Mouse (Mus musculus) intestine, embryonic 16.5 days (tissue): ENCODE results near the gene 2810021J22Rik. TPM values are rescaled to one million over a fixed set of nuclear protein-coding genes. Genes with fewer than 3 reads are reported as not detected.

Experiments
- ATAC-seq: fragments of 200-750 bp; cut with Nextera tagmentation; 2 replicates; pipeline ENCODE4 v1.8.0; 2017; ENCODE audit warnings: moderate TSS enrichment, moderate library complexity
- H3K27ac ChIP-seq: fragments of 300-500 bp; sonication (generic); 2 replicates; pipeline ENCODE4 v1.5.1; 2014; ENCODE audit warnings: mild to moderate bottlenecking, low read length
- H3K27me3 ChIP-seq: fragments of 300-500 bp; sonication (generic); replicated peaks from 2 replicates; pipeline ENCODE4 v1.6.1; 2014; ENCODE audit warnings: low read length, control low read depth, mixed read lengths; ENCODE audit not compliant: control insufficient read depth, insufficient read depth
- H3K36me3 ChIP-seq: fragments of 300-500 bp; sonication (generic); 2 replicates; pipeline ENCODE4 v1.6.1; 2014; ENCODE audit warnings: low read length, control low read depth; ENCODE audit not compliant: control insufficient read depth, insufficient read depth
- H3K4me1 ChIP-seq: fragments of 300-500 bp; sonication (generic); 2 replicates; pipeline ENCODE4 v1.6.1; 2014; ENCODE audit warnings: low read length, control low read depth, mixed read lengths; ENCODE audit not compliant: control insufficient read depth, insufficient read depth
- H3K4me2 ChIP-seq: fragments of 300-500 bp; sonication (generic); 2 replicates; pipeline ENCODE4 v1.6.1; 2014; ENCODE audit warnings: low read depth, low read length, control low read depth
- H3K4me3 ChIP-seq: fragments of 300-500 bp; sonication (generic); 2 replicates; pipeline ENCODE4 v1.5.1; 2014; ENCODE audit warnings: mild to moderate bottlenecking, low read length
- H3K9ac ChIP-seq: fragments of 300-500 bp; sonication (generic); 2 replicates; pipeline ENCODE4 v1.6.1; 2014; ENCODE audit warnings: low read depth, low read length
- H3K9me3 ChIP-seq: fragments of 300-500 bp; sonication (generic); 2 replicates; pipeline ENCODE4 v1.6.1; 2016; ENCODE audit warnings: low read length, control low read depth; ENCODE audit not compliant: control insufficient read depth
- WGBS: fragments of 180-500 bp; shearing (Covaris S2); extraction: QIAGEN DNeasy Blood & Tissue Kit; methylation state at CpG from one replicate; pipeline ENCODE4 v1.1.7; 2014; 5-methylcytosine and 5-hydroxymethylcytosine counted together
- polyA plus RNA-seq: library from polyadenylated mRNA; unstranded; fragments of >200 nt; fragmentation: Nextera tagmentation; extraction: Ambion mirVana; gene quantifications from 2 replicates; pipeline ENCODE4 v1.2.1, GENCODE M21; 2015

Gene 2810021J22Rik
- polyA plus RNA-seq, 1 experiment from 2014 or later, result 5.3 TPM

DNA sequence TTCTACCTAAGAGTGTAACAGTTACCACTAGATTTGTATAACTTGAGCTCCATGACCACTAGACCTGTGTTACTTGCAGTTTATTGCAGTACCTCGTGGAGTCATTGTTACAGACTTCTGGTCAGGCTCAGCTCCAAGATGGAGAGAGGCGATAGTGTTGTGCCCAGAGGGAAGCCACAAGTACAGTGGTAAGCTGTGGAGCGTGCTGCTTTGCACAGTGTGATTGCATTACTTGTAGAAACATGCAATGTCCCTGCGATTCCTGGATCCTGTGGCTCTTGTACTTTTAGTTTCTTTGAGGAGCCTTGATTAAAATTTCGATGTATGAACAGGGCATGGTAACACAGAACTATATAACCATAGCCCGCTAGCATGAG lies 926 bp downstream of the 2810021J22Rik start:
- 0 out of 2 replicates have a peak, but pooled peaks cover 8% of the 10 kb centered on the region for H3K4me1 ChIP-seq
- H3K36me3 ChIP-seq, result no peaks in the 10 kb centered on the region
- H3K27me3 ChIP-seq, result no peaks in the 10 kb centered on the region
- 0 out of 2 replicates have a peak, but pooled peaks have one; percentile 12 for ATAC-seq
- 73% methylated on average over 6 of the region's 6 CpGs for WGBS
- peak overlapping the region; percentile 69 for H3K4me3 ChIP-seq
- H3K9ac ChIP-seq, result peak overlapping the region; percentile 83
- H3K27ac ChIP-seq, result 0 out of 2 replicates have a peak overlapping the region, but pooled peaks have one; percentile 21
- peak overlapping the region; percentile 53 for H3K4me2 ChIP-seq
- no peaks in the 10 kb centered on the region for H3K9me3 ChIP-seq

DNA sequence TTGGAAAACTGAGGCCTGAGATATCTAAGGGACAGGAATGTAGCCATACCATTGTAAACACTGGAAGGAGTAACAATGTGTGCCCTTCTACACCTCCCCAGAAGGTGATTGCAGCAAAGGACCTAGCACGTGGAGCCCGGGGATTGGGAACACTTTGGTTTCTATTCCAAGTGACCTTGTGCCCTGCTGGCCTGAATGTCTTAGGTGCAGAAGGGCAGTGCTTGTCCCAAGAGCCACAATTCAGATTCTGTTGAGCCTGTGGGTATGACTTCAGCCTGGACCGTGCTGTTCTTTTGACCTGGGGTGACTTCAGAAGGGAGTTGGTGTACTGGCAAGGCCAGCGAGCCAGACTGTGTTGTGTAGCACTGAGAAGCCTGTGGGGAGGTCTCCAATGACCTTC lies 3.9 kb downstream of the 2810021J22Rik start:
- H3K27ac ChIP-seq, result no peak overlapping the region
- no peaks in the 10 kb centered on the region for H3K27me3 ChIP-seq
- 0 out of 2 replicates have a peak, but pooled peaks cover 8% of the 10 kb centered on the region for H3K4me1 ChIP-seq
- H3K4me2 ChIP-seq, result no peak overlapping the region
- no peak overlapping the region for H3K4me3 ChIP-seq
- no peaks in the 10 kb centered on the region for H3K9me3 ChIP-seq
- H3K36me3 ChIP-seq, result 0 out of 2 replicates have a peak, but pooled peaks cover 2% of the 10 kb centered on the region
- H3K9ac ChIP-seq, result no peak overlapping the region
- WGBS, result 81% methylated on average over 4 of the region's 4 CpGs
- ATAC-seq, result no peak

DNA sequence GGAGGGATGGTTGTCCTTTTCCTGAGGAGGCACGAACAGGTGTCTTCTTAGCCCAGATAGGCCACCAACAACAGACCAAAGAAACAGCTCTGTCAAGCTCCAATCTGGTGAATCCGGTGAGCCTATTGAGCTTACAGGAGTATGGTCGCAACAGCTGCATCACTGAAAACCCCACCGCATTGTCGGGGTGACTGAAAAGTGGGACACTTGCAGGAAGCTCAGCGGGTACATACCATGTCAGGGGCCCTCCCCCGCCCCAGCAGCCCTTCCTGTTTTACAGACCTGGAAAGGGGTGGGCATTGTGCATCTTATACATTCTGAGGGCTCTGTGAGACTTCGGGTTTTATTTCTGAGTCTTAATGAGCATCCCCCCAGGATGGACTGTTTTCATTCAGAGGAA lies 16.7 kb downstream of the 2810021J22Rik start:
- Histone ChIP-seq H3K4me1 (no peaks in the 10 kb centered on the region), H3K4me3 (no peak overlapping the region), H3K36me3 (peaks cover 11% of the 10 kb centered on the region), H3K27ac (no peak overlapping the region), H3K9me3 (no peaks in the 10 kb centered on the region), H3K27me3 (no peaks in the 10 kb centered on the region), H3K4me2 (no peak overlapping the region), H3K9ac (no peak overlapping the region)
- 84% methylated on average over 8 of the region's 8 CpGs for WGBS
- ATAC-seq, result no peak

DNA sequence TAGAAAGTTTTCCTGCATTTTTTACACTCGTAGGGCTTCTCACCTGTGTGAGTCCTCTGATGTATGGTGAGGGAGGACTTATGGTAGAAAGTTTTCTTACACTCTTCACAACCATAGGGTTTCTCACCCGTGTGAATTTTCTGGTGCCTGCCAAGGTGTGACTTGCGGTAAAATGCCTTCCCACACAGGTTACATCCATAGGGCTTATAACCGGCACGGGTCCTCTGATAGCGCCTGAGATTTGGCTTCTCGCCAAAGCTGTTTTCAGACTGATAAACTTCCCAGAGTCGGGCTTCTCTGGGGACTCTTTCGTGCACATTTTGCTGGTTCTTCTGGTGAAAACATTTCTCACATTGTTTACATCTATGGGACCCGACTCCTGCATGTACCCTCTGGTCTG lies 23.5 kb downstream of the 2810021J22Rik start:
- no peaks in the 10 kb centered on the region for H3K27me3 ChIP-seq
- H3K4me1 ChIP-seq, result no peaks in the 10 kb centered on the region
- H3K9me3 ChIP-seq, result no peaks in the 10 kb centered on the region
- H3K4me3 ChIP-seq, result no peak overlapping the region
- H3K36me3 ChIP-seq, result peaks cover 18% of the 10 kb centered on the region
- H3K4me2 ChIP-seq, result no peak overlapping the region
- WGBS, result 85% methylated on average over 10 of the region's 10 CpGs
- ATAC-seq, result no peak
- no peak overlapping the region for H3K9ac ChIP-seq
- H3K27ac ChIP-seq, result no peak overlapping the region

DNA sequence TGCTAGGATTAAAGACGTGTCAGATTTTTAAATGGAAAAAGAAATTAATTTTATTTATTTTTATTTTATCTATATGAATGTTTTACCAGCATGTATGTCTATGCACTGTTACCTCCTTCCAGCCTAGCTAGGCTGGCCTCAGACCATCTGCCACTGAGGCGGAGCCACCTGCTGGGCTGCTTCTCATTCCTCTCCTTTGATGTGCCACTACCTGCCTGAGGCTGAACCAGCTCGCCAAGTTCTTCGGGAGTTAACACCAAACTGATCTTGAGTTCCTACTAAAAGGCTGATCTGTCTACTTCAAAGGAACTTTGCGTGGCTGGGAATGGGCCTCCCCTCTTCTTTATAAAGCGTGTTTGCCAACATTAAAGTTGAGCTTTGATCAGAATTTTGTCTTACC lies 27.4 kb downstream of the 2810021J22Rik start:
- WGBS, result 73% methylated on average over 6 of the region's 6 CpGs
- no peak for ATAC-seq
- Histone ChIP-seq H3K9ac (no peak overlapping the region), H3K9me3 (no peaks in the 10 kb centered on the region), H3K36me3 (peaks cover 19% of the 10 kb centered on the region), H3K4me1 (no peaks in the 10 kb centered on the region), H3K4me2 (no peak overlapping the region), H3K27me3 (no peaks in the 10 kb centered on the region), H3K4me3 (no peak overlapping the region), H3K27ac (no peak overlapping the region)

DNA sequence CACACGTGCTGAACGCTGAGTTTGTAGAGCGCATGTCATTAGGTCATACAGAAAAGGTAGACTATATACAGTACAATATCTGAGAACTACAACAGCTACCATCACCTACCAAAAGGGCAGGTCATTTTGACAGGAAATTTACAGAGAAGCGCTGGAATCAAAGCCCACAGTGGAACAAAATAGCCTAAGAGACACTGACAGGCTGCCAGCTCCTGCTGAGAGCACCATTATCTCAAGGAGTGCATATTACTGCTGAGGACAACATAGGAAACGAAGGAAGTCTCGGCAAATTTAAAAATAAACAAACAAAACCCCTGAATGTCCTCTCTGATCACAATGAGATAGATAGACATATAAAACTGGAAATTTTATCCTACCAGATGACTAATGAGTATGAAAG lies 30.5 kb downstream of the 2810021J22Rik start:
- ATAC-seq, result no peak
- H3K36me3 ChIP-seq, result peaks cover 13% of the 10 kb centered on the region
- WGBS, result 85% methylated on average over 6 of the region's 6 CpGs

DNA sequence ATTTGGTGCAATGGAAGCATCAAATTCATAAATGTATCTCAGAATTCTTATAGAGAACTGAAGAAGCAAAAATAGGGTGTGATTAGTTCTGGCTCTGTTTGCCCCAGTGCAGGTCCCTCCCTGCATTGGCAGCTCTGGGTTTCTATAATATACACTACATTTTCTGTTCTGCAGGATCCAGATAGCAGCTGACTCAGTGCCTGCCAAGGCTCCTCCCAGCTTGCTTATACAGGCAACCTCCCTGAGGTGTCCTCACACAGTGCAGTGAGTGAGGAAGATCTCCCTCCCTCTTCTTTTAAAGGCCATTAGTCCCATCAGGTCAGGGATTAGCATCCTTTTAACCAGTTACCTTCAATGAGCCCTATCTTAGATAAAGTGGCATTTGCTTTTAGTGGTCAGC lies 34.1 kb downstream of the 2810021J22Rik start:
- H3K36me3 ChIP-seq, result peaks cover 9% of the 10 kb centered on the region

More for the DNA sequence above, 30.5 kb downstream of the 2810021J22Rik start:
- H3K9ac ChIP-seq, result no peak overlapping the region
- H3K4me2 ChIP-seq, result no peak overlapping the region
- no peaks in the 10 kb centered on the region for H3K9me3 ChIP-seq
- H3K4me1 ChIP-seq, result no peaks in the 10 kb centered on the region
- H3K27me3 ChIP-seq, result no peaks in the 10 kb centered on the region
- no peak overlapping the region for H3K27ac ChIP-seq
- H3K4me3 ChIP-seq, result no peak overlapping the region

DNA sequence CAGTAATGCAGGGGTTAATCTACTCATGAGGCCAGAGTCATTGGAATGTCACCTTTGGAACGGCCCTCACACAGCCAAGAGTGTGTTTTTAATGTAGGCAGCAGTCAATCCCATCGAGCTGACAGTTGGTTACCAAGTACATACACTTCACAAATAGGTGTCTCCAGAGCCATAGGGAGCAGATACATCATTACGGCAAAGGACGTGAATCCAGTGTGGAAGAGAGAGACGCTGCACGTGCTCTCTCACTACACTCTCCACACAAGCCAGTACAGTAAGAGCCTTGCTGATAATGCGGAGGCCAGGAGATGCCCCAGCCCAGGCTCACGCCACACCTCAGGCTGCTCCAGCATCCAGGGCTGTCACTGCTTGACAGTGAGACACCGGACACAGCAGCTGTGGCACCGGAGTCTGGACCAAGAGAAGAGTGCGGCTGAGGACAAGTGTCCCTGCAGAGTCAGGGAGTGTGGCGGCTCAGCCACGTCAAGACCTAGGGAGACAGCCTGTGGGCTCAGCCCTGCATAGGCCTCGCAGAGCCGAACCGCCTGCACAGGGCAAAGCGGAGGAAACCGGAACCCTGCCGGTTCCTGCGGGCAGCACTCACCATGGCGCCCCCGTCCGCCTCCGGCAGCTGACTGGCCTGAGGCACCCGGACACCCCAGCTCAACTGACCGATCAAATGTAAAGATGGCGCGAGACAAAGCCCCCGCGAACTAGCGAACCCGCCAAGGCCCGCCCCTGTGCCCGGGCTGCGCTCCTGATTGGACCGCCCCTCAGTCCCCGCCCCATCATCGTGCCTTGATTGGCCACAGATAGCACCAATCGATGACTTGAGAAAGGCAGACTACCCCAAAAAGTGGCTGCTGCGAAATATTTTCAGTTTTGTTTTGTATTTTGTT lies 36.7 kb downstream of the 2810021J22Rik start, which contains the start of gene Zfp39:
Zfp39 (minus strand) TSS at position 715 of the 899 bp plus-strand sequence.
- peak within 1 kb of the TSS; percentile 89 for H3K27ac ChIP-seq
- under 1% methylated on average over 39 of the region's 40 CpGs for WGBS
- H3K36me3 ChIP-seq, result peaks cover 9% of the 10 kb centered on the region
- peak within 1 kb of the TSS; percentile 88 for H3K4me2 ChIP-seq
- peak within 1 kb of the TSS; percentile 85 for H3K9ac ChIP-seq
- H3K27me3 ChIP-seq, result no peaks in the 10 kb centered on the region
- peak within 1 kb of the TSS; percentile 78 for H3K4me3 ChIP-seq
- H3K9me3 ChIP-seq, result no peaks in the 10 kb centered on the region
- no peaks in the 10 kb centered on the region for H3K4me1 ChIP-seq
- peak; percentile 98 for ATAC-seq

More for the DNA sequence above, 34.1 kb downstream of the 2810021J22Rik start:
- Histone ChIP-seq H3K9ac (no peak overlapping the region), H3K27me3 (no peaks in the 10 kb centered on the region), H3K4me2 (no peak overlapping the region), H3K4me3 (no peak overlapping the region), H3K4me1 (no peaks in the 10 kb centered on the region), H3K9me3 (no peaks in the 10 kb centered on the region), H3K27ac (no peak overlapping the region)
- ATAC-seq, result no peak

DNA sequence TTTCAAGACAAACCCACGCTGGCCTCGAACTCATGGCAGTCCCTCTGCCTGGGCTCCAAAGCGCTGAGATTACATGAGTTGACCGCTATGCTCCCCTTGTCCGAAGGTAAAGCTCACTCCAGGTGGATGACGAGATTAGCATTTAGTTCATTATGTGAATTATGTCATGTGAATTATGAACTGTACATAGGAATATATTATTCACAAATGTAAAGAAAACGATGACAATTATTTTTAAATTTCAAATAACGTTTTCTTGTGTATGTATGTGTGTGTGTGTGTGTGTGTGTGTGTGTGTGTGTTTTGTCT lies 37.3 kb downstream of the 2810021J22Rik start:
- ATAC-seq, result peak; percentile 26

More for the DNA sequence above, 37.3 kb downstream of the 2810021J22Rik start:
- Histone ChIP-seq H3K27me3 (no peaks in the 10 kb centered on the region), H3K4me1 (no peaks in the 10 kb centered on the region), H3K9me3 (no peaks in the 10 kb centered on the region), H3K4me3 (peak overlapping the region; percentile 78), H3K36me3 (peaks cover 9% of the 10 kb centered on the region), H3K27ac (0 out of 2 replicates have a peak overlapping the region, but pooled peaks have one; percentile 26), H3K4me2 (peak overlapping the region; percentile 88), H3K9ac (peak overlapping the region; percentile 85)
- 2% methylated on average over 8 of the region's 8 CpGs for WGBS
